Mouse (Mus musculus): ENCODE results near the gene Snx21.

- TF ChIP-seq CTCF (IDR thresholded peaks at IDR 0.05; ENCODE audit: low read depth) (no peak), EP300 (optimal IDR thresholded peaks at IDR 0.05) (no peak)
Observed at GRCm38 (mm10) chr2:164758692-164759091, 26.9 kb upstream of the Snx21 start.
